Mouse (Mus musculus) urinary bladder, postnatal 36 days (tissue): ENCODE measurements around the gene Cnga1.

Experiments used
- DNase-seq, 2 experiments: peaks; one replicate each; pipeline ENCODE4 v3.0.0; 2022; ENCODE audit warnings: low spot score in 2 of 2, mixed read lengths in 1 of 2

Cnga1 gene

GRCm38 (mm10) chr5:72644175-72644574 is at the start of gene Cnga1:
Gene Cnga1 (minus strand): TSS chr5:72644275.
- DNase-seq: no peak

GRCm38 (mm10) chr5:72690516-72690915 is 46.4 kb upstream of the Cnga1 start:
- DNase-seq: no peak

GRCm38 (mm10) chr5:72689556-72689955 is 45.5 kb upstream of the Cnga1 start:
- no peak for DNase-seq

- DNase-seq: no peak
These were observed 37.4 kb upstream of the Cnga1 start for GRCm38 (mm10) chr5:72681451-72681850.

GRCm38 (mm10) chr5:72674994-72675542 is 31.0 kb upstream of the Cnga1 start:
- no peak for DNase-seq

GRCm38 (mm10) chr5:72671017-72671699 is 27.1 kb upstream of the Cnga1 start:
- DNase-seq: no peak

GRCm38 (mm10) chr5:72668351-72668750 is 24.3 kb upstream of the Cnga1 start:
- DNase-seq: no peak

- DNase-seq: no peak
These were observed 22.4 kb upstream of the Cnga1 start for GRCm38 (mm10) chr5:72666428-72666827.

GRCm38 (mm10) chr5:72665281-72665680 is 21.2 kb upstream of the Cnga1 start:
- peak; percentile 53 to 55 for DNase-seq

- DNase-seq: no peak
These were observed 20.8 kb upstream of the Cnga1 start for GRCm38 (mm10) chr5:72664854-72665253.

GRCm38 (mm10) chr5:72664126-72664525 is 20.1 kb upstream of the Cnga1 start:
- DNase-seq: no peak

- DNase-seq: no peak
These were observed 17.1 kb upstream of the Cnga1 start for GRCm38 (mm10) chr5:72661051-72661781.

GRCm38 (mm10) chr5:72658375-72658774 is 14.3 kb upstream of the Cnga1 start:
- DNase-seq: no peak

- DNase-seq: no peak
These were observed 12.3 kb upstream of the Cnga1 start for GRCm38 (mm10) chr5:72656270-72656791.

GRCm38 (mm10) chr5:72653068-72653674 is 9.1 kb upstream of the Cnga1 start:
- no peak for DNase-seq

- peak; percentile 20 to 23 for DNase-seq
These were observed 5.1 kb upstream of the Cnga1 start for GRCm38 (mm10) chr5:72648987-72649735.

GRCm38 (mm10) chr5:72647958-72648595 is 4.0 kb upstream of the Cnga1 start:
- peak in 1 of 2 experiments; percentile 7 for DNase-seq

- peak; percentile 62 to 69 for DNase-seq
These were observed 3.4 kb upstream of the Cnga1 start, which contains the start of gene Nipal1 for GRCm38 (mm10) chr5:72647418-72647907. Gene Nipal1 (plus strand): TSS chr5:72647795.

- no peak for DNase-seq
These were observed 2.9 kb upstream of the Cnga1 start for GRCm38 (mm10) chr5:72646996-72647395.

- no peak for DNase-seq
These were observed 2.1 kb upstream of the Cnga1 start for GRCm38 (mm10) chr5:72646131-72646530.

GRCm38 (mm10) chr5:72643655-72644054 is 420 bp downstream of the Cnga1 start:
- DNase-seq: no peak
